Mouse (Mus musculus): ENCODE results near the gene Rnf169.
"Not testable (repeated sequence)": the region's sequence is repeated elsewhere in the genome, so short reads cannot be mapped to it uniquely, and the experiment has no call there.

Gene Rnf169

DNA sequence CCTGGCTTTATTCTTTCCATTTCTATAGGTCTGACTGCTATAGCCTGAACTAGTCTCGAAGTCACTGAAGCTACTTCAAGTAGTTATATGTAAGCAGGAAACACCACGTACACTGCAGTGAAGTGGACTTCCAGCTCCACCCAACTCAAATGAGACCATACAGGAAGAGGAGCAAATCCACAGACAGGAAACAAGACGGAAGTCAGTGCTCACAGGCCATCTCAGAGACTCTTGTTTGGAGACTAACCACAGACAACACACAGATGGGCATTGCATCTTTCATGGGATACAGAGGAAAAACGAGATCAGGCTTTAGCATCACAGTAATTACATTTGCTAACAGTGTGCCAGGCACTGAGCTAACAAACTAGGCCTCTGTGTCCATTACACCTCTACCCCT is 33.9 kb downstream of the Rnf169 start:
- no peak for DNase-seq (ENCODE audit: low spot score in 2 of 2)

DNA sequence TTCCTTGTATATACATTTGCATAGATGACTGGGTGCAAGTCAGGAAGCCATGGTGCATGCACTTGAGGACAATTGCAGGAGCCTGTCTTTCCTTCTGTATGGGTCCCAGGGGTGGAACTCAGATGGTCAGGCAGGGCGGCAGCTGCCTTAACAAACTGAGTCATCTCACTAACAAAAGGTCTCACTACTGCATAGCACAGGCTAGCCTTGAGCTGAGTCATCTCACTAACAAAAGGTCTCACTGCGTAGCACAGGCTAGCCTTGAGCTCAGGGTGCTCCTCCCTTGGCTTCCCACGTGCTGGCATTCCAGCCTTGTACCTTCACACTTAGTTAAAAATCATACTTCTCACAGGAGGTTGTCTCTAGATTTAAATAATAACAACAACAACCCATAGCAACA is 34.3 kb downstream of the Rnf169 start:
- DNase-seq (ENCODE audit: low spot score in 2 of 2) = no peak

DNA sequence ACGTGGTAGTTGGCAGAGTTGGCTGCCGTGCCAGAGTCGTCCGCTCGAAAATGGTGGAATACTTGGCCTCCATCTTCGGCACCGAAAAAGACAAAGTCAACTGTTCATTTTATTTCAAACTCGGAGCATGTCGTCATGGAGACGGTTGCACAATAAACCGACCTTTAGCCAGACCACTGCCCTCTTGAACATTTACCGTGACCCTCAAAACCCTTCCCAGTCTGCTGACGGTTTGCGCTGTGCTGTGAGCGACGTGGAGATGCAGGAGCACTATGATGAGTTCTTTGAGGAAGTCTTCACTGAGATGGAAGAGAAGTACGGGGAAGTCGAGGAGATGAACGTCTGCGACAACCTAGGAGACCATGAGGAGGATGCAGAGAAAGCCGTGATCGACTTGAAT is 35.2 kb downstream of the Rnf169 start:
- not testable (repeated sequence) for DNase-seq (ENCODE audit: low spot score in 2 of 2)

DNA sequence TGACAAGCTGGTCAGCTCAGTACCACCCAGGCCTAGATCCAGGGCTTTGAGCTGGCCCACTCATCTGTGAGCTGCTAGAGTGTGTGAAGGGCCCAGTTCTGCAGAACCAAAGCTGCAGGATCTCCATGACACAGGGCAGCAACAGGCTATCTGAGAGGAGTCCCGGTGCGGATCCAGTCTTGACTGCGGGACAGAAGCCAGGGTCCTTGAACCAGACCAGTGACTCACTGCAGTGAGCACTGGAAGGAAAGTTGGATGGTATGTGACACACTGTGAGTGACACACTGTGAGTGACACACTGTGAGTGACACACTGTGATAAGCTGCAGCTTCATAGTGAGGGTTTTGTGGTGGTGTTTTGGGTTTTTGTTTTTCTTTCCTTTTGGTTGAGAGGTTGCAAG is 35.7 kb downstream of the Rnf169 start:
- no peak for DNase-seq (ENCODE audit: low spot score in 2 of 2)

DNA sequence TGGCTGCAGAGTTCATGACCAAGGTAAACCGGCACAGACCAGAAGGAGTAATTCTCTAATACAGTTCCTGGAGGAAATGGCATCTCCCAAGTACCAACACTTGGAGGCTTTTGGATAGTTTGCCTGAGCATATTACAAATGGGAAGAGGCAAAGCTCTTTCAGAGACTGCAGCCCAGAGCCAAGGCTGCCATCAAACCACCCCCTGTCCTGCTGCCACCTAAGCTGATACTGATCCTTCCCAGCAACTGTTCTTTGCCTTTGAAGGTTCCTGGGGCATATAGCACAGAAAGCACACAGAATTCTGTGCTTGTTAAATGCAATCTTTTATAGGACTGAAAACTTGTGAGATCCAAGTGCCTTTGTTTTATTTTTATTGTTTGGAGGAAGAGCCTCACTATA is 39.6 kb downstream of the Rnf169 start:
- no peak for DNase-seq (ENCODE audit: low spot score in 2 of 2)

DNA sequence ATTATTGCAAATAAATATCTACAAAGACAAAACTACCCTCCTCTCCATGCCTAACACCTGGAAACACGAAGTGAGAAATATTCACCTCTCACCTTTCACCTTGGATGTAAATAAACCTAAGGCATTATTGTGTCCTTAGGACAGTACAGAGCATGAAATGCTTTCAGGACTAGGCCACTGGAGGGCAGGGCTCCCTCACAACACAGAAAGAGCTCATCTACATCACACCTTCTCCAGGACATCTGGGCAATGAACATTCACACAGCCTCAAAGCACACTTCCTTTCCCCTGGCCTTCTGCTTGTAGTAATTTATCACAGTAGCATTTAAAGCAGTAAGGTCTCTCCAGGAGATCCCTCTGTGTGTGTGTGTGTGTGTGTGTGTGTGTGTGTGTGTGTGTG is 44.5 kb downstream of the Rnf169 start:
- DNase-seq (ENCODE audit: low spot score in 2 of 2) = no peak

DNA sequence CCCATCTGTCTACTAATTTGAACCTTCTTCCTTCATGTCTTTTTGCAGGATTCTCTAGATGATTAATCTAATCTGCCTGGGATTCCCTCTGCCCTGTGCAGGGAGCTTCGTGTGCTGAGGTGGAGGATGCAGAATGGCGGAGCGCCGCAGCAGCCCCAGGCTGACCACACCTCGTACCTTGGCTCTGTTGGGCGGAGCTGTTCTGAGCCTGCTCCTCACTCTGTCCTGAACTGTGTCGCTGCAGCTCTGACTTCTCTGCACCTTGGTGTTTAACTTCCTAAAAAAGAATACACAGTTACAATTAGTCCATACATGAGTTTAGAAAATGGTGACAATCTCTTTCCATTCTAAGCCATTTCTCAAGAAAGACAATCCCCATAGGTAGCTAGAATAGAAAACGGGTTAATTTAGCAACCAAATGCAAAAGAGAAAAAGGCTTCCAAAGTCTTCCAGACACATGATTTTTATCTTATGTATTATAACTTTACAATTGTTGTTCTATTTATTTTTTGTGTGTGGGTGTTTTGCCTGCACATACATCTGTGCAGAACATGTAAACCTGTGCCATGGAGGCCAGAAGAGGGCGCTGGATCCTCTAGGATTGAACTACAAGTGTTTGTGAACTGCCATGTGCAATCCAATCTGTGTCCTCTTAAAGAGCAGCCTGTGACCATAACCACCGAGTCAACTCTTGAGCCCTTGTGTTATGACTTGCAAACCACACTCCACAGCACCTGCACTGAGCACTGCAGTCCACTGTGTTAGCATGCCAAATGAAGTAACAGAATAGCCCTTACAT is 53.1 kb downstream of the Rnf169 start:
- DNase-seq (ENCODE audit: low spot score in 2 of 2) = peak; percentile 67 to 81

DNA sequence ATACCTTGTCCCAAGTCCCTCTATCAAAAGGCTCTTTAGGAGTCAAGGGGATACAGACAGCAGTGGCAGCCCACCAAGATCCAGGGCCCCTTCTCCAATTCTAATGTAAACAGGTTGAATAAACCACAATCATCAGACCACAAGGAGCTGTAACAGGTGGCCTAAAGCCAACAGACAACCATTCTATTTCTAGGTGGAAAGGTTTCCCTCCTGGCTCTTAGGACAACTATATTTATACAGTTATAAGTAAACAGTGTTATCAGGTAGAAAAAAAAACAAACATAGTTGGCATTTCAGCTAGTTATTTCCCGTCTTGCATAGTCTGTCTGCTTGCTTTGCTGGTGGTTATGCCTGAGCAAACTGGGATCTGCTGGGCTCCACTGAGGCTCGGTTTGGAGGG is 59.8 kb downstream of the Rnf169 start:
- DNase-seq (ENCODE audit: low spot score in 2 of 2) = no peak

DNA sequence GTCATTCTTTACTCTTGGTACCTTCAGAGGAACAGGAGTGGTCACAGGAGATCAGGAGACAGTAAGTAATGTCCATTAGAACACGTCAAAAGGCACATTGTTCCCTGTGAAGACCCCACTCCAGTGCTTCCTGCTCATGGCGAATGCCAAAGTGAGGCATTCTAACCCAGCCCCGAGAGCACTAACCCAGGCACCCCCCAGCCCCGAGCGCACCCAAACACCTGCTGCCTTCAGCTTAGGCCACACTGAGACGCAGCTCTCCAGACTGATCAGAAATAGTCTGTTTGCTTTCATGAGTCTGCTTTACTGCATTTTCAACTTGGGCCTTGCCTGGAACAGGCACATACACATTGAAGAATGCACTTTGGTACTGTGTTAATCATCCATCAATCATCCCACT is 60.3 kb downstream of the Rnf169 start:
- no peak for DNase-seq (ENCODE audit: low spot score in 2 of 2)

DNA sequence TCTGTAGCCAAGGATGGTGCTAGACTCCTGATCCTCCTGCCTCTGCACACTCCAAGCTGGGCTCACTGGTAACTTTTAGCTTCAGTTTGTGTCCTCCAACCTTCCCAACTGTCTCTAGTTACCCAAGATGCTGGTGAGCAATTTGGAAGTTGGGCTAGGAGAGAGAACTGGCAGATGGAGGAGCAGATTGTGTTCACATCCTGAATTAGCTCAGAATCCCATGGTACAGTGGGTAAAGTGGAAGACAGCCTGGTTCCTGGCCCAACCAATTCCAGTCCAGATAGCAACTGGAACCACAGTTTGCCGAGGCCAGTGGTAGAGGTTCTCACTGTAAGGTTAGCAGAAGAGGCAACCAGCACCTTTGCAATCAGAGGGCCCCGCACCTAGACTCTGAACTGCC is 61.1 kb downstream of the Rnf169 start:
- DNase-seq (ENCODE audit: low spot score in 2 of 2) = peak in 1 of 2 experiments; percentile 75

DNA sequence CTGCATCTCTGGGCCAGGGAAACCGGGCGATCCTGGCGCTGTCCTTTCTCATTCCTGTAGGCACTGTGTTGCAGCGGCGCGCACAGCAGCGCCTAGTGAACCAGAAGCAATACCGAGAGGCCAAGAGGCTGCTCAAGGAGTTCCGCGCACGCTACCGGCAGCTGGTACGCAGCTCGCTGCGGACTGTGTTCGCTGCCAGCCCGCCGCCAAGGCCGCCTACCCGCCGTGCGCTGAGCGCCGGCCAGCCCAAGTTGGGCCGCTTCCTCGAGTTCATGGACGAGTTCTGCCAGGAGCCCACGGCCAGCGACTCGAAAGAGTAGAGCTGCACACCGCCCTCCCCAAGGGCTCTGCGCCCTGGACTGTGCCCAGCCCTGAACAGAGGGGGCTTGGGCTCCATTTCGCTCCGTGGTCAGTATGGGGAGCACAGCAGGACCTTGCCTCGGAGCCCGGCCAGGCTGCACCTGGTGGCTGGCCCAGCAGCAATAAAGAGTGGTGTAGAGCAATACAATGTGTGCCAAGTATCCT is 62.9 kb downstream of the Rnf169 start:
- DNase-seq (ENCODE audit: low spot score in 2 of 2) = peak; percentile 60 to 62

DNA sequence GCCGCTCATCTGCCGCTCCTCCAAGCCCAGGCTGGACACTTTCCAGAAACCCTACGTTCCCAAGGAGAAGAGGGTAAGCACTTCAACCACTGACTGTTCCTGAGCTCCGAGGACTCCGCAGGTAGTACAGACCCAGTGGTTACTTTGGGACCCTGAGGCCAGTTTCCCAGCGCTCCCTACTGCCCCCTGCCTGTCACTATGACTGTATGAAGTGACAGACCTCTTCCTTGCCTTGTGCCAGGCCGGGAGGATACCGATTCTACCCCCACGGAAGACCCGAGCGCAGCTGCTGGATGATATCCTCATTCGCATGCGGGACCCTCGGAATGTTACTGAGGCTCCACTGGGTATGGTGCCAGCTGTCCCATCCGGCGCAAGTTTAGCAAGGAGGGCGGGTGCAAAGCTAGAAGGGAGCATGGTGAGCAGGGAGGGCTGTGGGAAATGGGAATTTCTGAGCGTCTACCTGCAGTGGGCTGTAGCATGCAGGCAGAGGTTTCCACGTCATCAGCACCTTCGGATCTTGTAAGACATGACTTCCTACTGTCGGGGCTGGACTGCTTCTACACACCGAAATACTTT is 63.4 kb downstream of the Rnf169 start:
- DNase-seq (ENCODE audit: low spot score in 2 of 2) = peak in 1 of 2 experiments; percentile 43

DNA sequence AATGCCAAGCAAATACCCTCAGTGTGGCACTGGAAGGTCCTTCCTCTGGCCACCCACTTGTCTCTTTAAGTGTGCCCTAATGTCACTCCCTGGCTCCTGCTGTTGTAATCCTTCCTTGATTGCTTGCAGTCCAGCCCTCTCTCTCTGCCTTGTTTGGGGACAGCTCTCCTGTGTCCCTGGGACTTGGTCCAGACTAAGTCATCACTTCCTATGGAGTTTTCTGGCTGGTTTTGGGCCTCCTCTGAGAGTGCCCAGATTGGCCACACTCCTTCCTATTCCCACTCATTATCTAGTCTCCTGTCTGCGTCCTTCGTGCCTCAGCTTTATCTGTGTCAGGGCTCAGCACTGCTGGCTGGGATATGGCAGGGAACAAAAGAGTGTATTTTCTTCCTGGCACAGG is 64.7 kb downstream of the Rnf169 start:
- no peak for DNase-seq (ENCODE audit: low spot score in 2 of 2)

DNA sequence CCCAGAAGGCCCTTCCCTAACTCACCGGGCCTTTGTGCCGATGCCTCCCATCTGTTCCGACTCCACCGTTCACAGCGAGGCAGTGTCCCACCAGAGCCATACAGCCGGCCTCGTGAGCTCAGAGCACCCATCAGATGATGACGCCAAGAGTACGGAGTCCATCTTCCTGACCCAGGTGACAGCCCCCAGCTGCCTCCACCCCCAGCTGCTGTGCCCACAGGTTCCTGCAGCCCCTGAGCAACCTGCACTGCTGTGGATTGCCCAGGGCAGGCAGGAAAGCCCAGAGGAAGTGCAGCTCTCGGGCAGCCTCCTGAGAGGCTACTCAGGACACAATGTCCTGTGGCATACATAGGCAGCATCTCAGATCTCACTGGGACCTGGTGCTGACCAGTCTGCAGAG is 65.9 kb downstream of the Rnf169 start:
- no peak for DNase-seq (ENCODE audit: low spot score in 2 of 2)

DNA sequence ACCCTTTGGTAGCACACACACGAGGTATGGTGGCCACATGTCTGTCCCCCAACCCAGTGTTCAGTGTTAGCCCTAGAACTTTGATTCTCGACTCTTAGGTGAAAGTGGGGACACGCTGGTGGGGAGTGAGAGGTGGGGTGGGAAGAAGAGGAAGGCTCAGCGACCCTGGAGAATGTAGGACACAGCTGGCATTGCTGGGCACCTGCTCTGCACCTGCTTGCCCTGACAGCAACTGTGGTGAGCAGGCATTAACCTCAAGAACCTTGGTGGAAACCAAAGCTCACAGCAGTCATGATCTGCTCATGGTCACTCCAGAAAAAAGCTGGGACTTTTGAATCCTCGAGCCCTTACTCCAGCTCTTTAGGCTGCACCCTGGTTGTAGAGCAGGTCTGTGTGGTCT is 69.2 kb downstream of the Rnf169 start:
- DNase-seq (ENCODE audit: low spot score in 2 of 2) = no peak

DNA sequence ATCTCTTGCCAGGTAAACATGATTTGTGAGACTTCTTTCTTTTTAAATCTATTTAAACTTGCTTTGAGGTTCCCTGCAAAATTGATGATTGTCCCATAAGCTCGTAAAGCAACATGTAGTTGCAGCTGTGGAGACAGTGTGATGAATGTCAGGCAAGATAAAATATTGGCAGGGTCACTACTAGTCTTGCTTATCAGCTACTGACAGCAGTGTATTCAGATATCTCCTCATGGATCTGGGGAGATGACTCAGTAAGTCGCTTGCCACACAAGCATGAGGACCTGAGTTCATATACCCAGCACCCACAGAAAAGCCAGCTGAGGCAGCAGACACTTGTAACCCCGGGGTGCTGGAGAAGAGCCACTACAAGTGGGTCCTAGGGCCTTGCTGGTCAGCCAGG is 72.8 kb downstream of the Rnf169 start:
- DNase-seq (ENCODE audit: low spot score in 2 of 2) = no peak

DNA sequence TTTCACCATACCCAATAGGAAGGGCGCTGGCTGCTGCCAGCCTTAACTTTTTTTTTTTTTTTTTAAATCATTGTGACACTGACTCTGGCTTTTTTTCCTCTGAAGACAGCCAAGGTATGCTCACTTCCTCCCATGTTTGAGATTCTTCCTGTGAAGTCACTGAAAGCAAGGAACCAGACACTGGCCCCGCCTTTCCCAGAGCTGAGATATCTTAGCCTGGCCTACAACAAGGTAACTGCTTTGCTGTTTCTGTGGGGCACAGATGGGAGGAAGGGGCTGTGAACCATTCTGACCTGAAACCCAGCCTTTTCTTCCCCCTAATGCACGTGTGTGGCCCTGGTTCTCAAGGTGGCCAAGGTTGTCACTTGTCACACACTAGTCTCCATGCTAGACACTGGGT is 73.9 kb downstream of the Rnf169 start:
- DNase-seq (ENCODE audit: low spot score in 2 of 2) = no peak

DNA sequence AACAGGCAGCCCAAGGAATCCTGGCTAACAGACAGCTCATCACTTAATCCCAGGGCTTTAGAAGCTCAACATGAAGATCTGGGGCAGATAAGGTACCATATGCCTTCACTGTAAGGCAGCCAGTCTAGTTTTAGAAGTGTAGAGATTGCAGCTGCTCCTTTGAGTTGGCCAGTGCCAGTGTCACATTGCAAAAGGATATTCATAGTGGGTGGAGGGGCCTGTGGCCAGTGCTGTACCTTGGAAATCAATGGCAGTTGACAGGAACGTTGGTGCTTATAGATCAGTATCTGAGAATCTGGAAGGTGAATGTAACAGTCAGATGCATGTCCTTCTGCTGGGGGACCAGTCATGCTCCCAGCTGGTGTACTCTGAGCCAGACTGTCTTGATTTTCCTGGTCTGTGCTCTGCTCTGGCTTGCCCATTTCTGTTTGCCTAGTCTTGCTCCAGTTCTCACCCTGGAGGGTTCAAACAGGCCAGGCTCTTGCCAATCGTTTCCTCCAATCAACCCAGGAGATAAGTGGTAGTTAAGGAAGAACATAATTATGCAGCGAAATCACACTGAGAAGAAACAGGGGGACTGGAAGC is 75.7 kb downstream of the Rnf169 start:
- no peak for DNase-seq (ENCODE audit: low spot score in 2 of 2)

DNA sequence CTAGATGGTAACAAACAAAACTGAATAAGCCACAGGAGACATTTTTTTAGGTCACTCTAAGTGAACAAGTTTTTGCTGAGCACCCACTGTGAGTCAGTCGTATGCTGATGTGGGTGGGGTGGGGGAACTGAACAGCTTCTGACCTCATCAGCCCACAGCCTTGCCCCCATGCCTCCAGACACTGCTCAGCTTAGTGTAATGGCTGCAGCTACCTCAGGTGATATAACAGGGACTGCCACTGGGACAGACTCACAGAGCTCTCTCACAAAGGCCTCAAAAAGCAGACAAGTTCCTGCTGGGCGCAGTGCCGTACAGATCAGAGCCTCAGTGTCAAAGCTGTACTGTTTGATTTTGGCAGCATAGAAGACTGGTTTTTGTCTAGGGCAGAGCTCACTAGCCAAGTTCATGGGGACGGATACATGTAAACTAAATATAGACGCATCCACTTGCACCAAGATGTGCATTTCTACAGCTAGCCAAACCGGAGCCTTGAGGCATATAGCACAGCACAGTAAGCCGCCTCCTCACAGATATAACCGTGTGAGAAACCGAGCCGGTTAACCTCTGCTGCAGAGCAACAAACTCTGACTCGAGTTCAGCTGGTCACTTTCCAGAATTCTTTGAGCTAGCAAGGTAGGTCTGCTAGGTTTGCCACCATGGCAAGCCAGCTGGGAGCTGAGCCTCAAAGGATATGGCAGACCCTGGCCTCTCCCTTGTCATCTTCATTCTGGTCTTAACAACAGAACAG is 77.2 kb downstream of the Rnf169 start:
- DNase-seq (ENCODE audit: low spot score in 2 of 2) = no peak

DNA sequence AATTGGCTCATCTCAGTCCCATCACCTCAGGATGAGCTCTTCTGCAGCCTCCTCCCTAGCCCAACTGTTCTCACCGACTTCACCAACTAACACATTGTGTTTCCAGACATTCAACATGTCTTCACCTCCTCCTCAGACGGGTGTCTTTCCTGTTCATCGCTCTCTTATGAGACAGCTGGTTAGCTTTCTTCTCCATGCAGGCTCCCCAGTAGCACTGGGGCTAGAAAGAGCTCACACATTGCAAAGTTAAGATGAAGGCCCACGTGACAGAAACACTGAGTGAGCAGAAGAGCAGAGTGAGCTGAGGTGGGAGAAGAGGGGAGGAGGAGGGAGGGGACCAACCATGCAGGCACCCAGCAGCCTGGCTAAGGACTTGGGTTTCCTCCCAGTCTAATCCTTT is 78.0 kb downstream of the Rnf169 start:
- DNase-seq (ENCODE audit: low spot score in 2 of 2) = peak in 1 of 2 experiments; percentile 72

DNA sequence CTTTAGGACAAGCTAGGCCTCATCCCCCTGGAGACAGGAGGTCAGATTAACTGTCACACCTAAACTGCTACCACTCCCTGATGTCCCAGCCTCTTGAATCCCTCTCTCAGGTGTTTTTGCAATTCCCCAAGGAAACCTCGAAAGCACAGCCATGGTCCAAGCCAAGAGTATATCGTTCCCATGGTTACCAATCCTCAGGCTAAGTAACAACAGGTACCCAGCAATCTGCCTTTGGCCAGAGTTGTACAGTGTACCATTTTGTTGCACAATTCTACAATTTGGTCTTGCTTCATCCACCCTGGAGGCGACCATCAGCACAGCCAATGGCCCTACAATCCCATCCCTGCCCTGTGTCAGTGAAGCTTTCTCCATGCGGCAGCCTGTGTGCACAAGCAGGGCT is 83.3 kb downstream of the Rnf169 start:
- no peak for DNase-seq (ENCODE audit: low spot score in 2 of 2)

DNA sequence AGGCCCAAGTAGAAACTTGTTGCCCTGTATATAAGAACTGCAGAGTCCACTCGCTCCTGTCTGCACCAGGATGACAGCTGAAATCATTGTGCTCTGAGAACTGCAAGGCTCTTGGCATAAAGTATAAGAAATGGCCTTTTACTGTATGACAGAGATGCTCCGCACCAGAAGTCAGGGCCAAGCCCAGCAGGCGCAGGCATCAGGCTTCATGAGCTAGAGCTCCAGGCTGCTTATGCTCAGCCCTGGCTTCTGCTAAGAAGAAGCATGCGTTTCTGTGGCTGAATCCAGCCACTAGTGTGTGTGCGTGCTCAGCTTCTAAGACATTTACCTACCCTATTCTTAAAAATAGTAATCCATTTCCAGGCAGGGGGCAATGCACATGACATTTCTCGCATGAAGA is 85.8 kb downstream of the Rnf169 start:
- DNase-seq (ENCODE audit: low spot score in 2 of 2) = no peak

All from frontal cortex, postnatal 36 days (tissue).